Mouse (Mus musculus) bone marrow, adult 2 months (tissue): ENCODE measurements around the gene Gm9837.

Experiments
- CTCF ChIP-seq: fragments of 200-500 bp; IDR thresholded peaks from 2 replicates; pipeline ENCODE4 v1.5.1; 2011; ENCODE audit warnings: low read length, control low read depth; ENCODE audit not compliant: control insufficient read depth, insufficient read depth
- POLR2A ChIP-seq: fragments of 200-500 bp; IDR thresholded peaks from 2 replicates; pipeline ENCODE4 v1.6.1; 2011; ENCODE audit warnings: low read depth, mild to moderate bottlenecking, control low read depth, low read length, borderline replicate concordance; ENCODE audit not compliant: control insufficient read depth

GRCm38 (mm10) chr11:53425251-53425650, 45.0 kb downstream of the Gm9837 start:
- TF ChIP-seq POLR2A (no peak), CTCF (no peak)
